Mouse (Mus musculus): Measurements from ENCODE around the gene Maml2.

The Maml2 gene

GRCm38 (mm10) chr9:13483199-13484068 lies 185.7 kb downstream of the Maml2 start:
- H3K27me3 ChIP-seq (ENCODE audit: control insufficient read depth, insufficient read depth, low read length, poor library complexity, severe bottlenecking), result no peaks in the 10 kb centered on the region
- DNase-seq (ENCODE audit: low read depth, low spot score), result no peak
- no peaks in the 10 kb centered on the region for H3K36me3 ChIP-seq (ENCODE audit: control insufficient read depth, insufficient read depth, low read length, poor library complexity, severe bottlenecking)

GRCm38 (mm10) chr9:13484267-13485240 lies 186.8 kb downstream of the Maml2 start:
- no peak for DNase-seq (ENCODE audit: low read depth, low spot score)
- Histone ChIP-seq H3K36me3 (ENCODE audit: control insufficient read depth, insufficient read depth, low read length, poor library complexity, severe bottlenecking) (no peaks in the 10 kb centered on the region), H3K27me3 (ENCODE audit: control insufficient read depth, insufficient read depth, low read length, poor library complexity, severe bottlenecking) (no peaks in the 10 kb centered on the region)

- DNase-seq (ENCODE audit: low read depth, low spot score), result no peak
- H3K27me3 ChIP-seq (ENCODE audit: control insufficient read depth, insufficient read depth, low read length, poor library complexity, severe bottlenecking), result no peaks in the 10 kb centered on the region
- no peaks in the 10 kb centered on the region for H3K36me3 ChIP-seq (ENCODE audit: control insufficient read depth, insufficient read depth, low read length, poor library complexity, severe bottlenecking)
These were observed 188.2 kb downstream of the Maml2 start for GRCm38 (mm10) chr9:13485914-13486313.

GRCm38 (mm10) chr9:13491107-13491506 lies 193.3 kb downstream of the Maml2 start:
- no peaks in the 10 kb centered on the region for H3K27me3 ChIP-seq (ENCODE audit: control insufficient read depth, insufficient read depth, low read length, poor library complexity, severe bottlenecking)
- no peaks in the 10 kb centered on the region for H3K36me3 ChIP-seq (ENCODE audit: control insufficient read depth, insufficient read depth, low read length, poor library complexity, severe bottlenecking)
- no peak for DNase-seq (ENCODE audit: low read depth, low spot score)

GRCm38 (mm10) chr9:13491854-13492620 lies 194.3 kb downstream of the Maml2 start:
- DNase-seq (ENCODE audit: low read depth, low spot score), result no peak
- H3K36me3 ChIP-seq (ENCODE audit: control insufficient read depth, insufficient read depth, low read length, poor library complexity, severe bottlenecking), result no peaks in the 10 kb centered on the region
- no peaks in the 10 kb centered on the region for H3K27me3 ChIP-seq (ENCODE audit: control insufficient read depth, insufficient read depth, low read length, poor library complexity, severe bottlenecking)

GRCm38 (mm10) chr9:13492807-13493206 lies 195.1 kb downstream of the Maml2 start:
- DNase-seq (ENCODE audit: low read depth, low spot score), result peak; percentile 27
- Histone ChIP-seq H3K27me3 (ENCODE audit: control insufficient read depth, insufficient read depth, low read length, poor library complexity, severe bottlenecking) (no peaks in the 10 kb centered on the region), H3K36me3 (ENCODE audit: control insufficient read depth, insufficient read depth, low read length, poor library complexity, severe bottlenecking) (no peaks in the 10 kb centered on the region)

GRCm38 (mm10) chr9:13493746-13494145 lies 196.0 kb downstream of the Maml2 start:
- DNase-seq (ENCODE audit: low read depth, low spot score), result no peak
- no peaks in the 10 kb centered on the region; the same call in 1 of the 2 replicates for H3K36me3 ChIP-seq (ENCODE audit: control insufficient read depth, insufficient read depth, low read length, poor library complexity, severe bottlenecking)

GRCm38 (mm10) chr9:13495530-13495929 lies 197.8 kb downstream of the Maml2 start:
- Histone ChIP-seq H3K36me3 (ENCODE audit: control insufficient read depth, insufficient read depth, low read length, poor library complexity, severe bottlenecking) (no peaks in the 10 kb centered on the region; the same call in 1 of the 2 replicates), H3K27me3 (ENCODE audit: control insufficient read depth, insufficient read depth, low read length, poor library complexity, severe bottlenecking) (no peaks in the 10 kb centered on the region)
- DNase-seq (ENCODE audit: low read depth, low spot score), result no peak

More at GRCm38 (mm10) chr9:13493746-13494145, 196.0 kb downstream of the Maml2 start:
- no peaks in the 10 kb centered on the region for H3K27me3 ChIP-seq (ENCODE audit: control insufficient read depth, insufficient read depth, low read length, poor library complexity, severe bottlenecking)

GRCm38 (mm10) chr9:13497016-13497415 lies 199.3 kb downstream of the Maml2 start:
- Histone ChIP-seq H3K27me3 (ENCODE audit: control insufficient read depth, insufficient read depth, low read length, poor library complexity, severe bottlenecking) (no peaks in the 10 kb centered on the region), H3K36me3 (ENCODE audit: control insufficient read depth, insufficient read depth, low read length, poor library complexity, severe bottlenecking) (no peaks in the 10 kb centered on the region; the same call in 1 of the 2 replicates)
- DNase-seq (ENCODE audit: low read depth, low spot score), result no peak

GRCm38 (mm10) chr9:13497690-13498333 lies 200.1 kb downstream of the Maml2 start:
- DNase-seq (ENCODE audit: low read depth, low spot score), result no peak
- H3K27me3 ChIP-seq (ENCODE audit: control insufficient read depth, insufficient read depth, low read length, poor library complexity, severe bottlenecking), result no peaks in the 10 kb centered on the region
- H3K36me3 ChIP-seq (ENCODE audit: control insufficient read depth, insufficient read depth, low read length, poor library complexity, severe bottlenecking), result no peaks in the 10 kb centered on the region; the same call in 1 of the 2 replicates

- no peak for DNase-seq (ENCODE audit: low read depth, low spot score)
- no peaks in the 10 kb centered on the region; the same call in 1 of the 2 replicates for H3K36me3 ChIP-seq (ENCODE audit: control insufficient read depth, insufficient read depth, low read length, poor library complexity, severe bottlenecking)
- H3K27me3 ChIP-seq (ENCODE audit: control insufficient read depth, insufficient read depth, low read length, poor library complexity, severe bottlenecking), result no peaks in the 10 kb centered on the region
These were observed 202.3 kb downstream of the Maml2 start for GRCm38 (mm10) chr9:13500045-13500444.

GRCm38 (mm10) chr9:13505024-13505423 lies 207.3 kb downstream of the Maml2 start:
- no peaks in the 10 kb centered on the region for H3K27me3 ChIP-seq (ENCODE audit: control insufficient read depth, insufficient read depth, low read length, poor library complexity, severe bottlenecking)
- H3K36me3 ChIP-seq (ENCODE audit: control insufficient read depth, insufficient read depth, low read length, poor library complexity, severe bottlenecking), result no peaks in the 10 kb centered on the region
- no peak for DNase-seq (ENCODE audit: low read depth, low spot score)

- Histone ChIP-seq H3K36me3 (ENCODE audit: control insufficient read depth, insufficient read depth, low read length, poor library complexity, severe bottlenecking) (no peaks in the 10 kb centered on the region), H3K27me3 (ENCODE audit: control insufficient read depth, insufficient read depth, low read length, poor library complexity, severe bottlenecking) (no peaks in the 10 kb centered on the region)
- DNase-seq (ENCODE audit: low read depth, low spot score), result no peak
These were observed 209.4 kb downstream of the Maml2 start for GRCm38 (mm10) chr9:13506956-13507821.

Measured in splenic B cell, adult 2 months (primary cell).